Mouse (Mus musculus): ENCODE results near the gene Aak1.
"Not testable (repeated sequence)": the region's sequence is repeated elsewhere in the genome, so short reads cannot be mapped to it uniquely, and the experiment has no call there.

Gene Aak1

DNA sequence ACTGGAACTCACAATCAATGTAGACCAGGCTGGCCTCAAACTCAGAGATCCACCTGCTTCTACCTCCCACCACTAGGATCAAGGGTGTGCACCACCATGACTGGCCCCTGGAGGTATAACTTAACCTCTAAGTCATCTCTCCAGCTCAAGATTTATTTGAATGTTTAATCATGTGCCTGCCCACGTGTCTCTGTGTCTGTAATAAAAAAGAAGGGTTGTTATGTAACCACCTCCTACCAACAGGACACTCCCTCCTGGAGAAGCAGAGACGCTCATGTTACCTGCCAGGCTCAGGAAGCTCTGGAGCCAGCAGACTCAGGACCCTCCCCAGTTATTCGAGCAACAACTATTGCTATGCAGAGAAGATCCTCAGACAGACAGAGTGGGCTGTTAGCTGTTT is 7.4 kb upstream of the Aak1 start:
- DNase-seq (ENCODE audit: low spot score): no peak

GRCm38 (mm10) chr6:86843636-86844035 is 5.7 kb upstream of the Aak1 start:
- DNase-seq (ENCODE audit: low spot score): no peak

DNA sequence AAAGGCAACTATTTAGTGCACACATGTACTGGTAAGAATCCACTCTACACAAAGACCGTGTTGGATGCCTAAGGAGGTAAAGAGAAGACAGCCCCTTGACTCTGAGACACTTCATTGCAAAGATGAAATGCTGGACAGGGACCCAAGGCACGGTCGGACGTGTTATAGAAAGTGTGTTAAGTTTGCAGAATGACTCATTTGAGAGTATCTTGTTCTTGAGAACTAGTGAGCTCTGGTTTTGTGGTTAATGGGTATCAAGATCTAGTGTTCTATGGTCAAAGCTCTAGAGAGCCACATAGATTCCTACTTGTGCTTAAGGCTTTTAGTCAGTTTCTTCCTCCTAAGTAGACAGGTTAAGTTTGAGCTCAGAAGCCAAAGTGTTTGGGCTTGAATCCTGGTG is 2.9 kb upstream of the Aak1 start:
- no peak for DNase-seq (ENCODE audit: low spot score)

DNA sequence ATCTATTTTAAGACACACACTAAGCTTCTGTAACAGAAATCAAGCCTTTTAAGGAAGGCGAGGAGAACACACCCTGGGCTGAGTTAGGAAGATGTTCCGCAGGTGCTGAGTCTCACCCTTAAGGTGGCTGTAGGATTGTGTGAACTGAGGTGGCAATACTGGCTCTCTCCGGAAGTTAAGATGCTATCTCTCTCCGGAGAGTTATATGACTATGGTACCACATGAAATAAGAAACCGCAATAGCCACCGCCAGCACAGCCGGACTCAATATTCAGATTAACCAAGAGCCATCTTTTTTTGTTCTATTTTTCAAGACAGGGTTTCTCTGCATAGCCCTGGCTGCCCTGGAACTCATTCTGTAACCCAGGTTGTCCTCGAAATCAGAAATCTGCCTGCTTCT is 1.5 kb upstream of the Aak1 start:
- no peak for DNase-seq (ENCODE audit: low spot score)

GRCm38 (mm10) chr6:86848580-86848914 is 770 bp upstream of the Aak1 start:
- DNase-seq (ENCODE audit: low spot score): no peak

GRCm38 (mm10) chr6:86849692-86850445 is 552 bp downstream of the Aak1 start:
- peak; percentile 49 for DNase-seq (ENCODE audit: low spot score)

- no peak for DNase-seq (ENCODE audit: low spot score)
These were observed 1.3 kb downstream of the Aak1 start for GRCm38 (mm10) chr6:86850588-86850987.

DNA sequence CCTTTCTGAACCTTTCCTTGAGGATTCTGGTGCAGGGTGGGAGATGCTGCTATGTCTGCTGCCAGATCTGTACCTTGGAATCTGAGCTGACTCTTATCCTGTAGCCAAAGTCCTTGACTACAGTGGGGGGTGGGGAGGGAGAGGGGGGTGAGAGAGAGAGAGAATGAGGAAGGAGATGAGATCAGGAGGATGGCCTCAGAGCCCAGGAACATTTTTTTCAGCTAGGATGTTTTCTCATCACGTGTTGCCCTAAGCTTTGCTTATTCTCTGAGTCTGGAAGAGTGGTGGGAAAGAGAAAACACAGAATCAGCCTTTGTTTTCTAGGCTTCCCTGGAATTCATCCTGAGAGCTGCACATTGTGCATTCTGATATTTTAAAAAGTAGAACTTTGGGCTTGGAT is 2.2 kb downstream of the Aak1 start:
- DNase-seq (ENCODE audit: low spot score): peak; percentile 83

DNA sequence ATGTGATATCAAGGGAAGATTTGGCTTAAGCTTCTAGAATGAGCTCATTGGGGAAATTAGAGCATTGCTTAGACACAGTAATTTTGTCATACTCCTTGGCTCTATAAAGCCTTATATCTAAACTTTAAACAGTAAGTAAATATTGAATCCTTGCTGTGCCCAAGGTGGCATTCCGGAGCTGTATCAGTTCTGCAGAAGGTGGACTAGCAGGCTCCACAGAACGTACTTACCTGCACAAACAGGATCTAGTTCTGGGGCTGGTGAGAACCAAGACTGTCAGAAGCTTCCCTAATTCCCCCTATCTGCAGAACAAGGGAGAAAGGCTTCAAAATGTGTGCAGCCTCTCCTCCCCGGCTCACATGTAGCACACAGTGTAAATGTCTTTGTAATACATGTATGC is 4.6 kb downstream of the Aak1 start:
- DNase-seq (ENCODE audit: low spot score): no peak

DNA sequence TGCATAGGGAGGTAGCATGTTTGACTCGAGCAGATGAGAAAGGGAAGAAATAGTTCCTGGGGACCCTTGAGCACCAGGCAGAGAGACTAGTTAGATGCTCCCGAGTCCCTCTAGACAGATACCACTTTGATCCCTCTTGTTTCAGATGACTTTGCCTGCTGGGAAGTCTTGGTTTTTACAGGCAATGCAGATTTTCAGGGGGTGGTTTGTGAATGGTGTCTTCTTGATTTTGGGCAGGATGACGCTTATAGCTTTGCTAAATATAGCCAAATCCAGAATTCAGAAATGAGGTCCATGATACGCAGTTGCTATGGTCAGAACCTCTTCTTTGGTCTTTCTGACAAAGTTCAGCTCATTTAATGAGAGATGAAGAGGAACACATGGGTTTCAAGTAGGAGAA is 5.6 kb downstream of the Aak1 start:
- DNase-seq (ENCODE audit: low spot score): no peak

- no peak for DNase-seq (ENCODE audit: low spot score)
These were observed 9.3 kb downstream of the Aak1 start for GRCm38 (mm10) chr6:86858606-86859005.

DNA sequence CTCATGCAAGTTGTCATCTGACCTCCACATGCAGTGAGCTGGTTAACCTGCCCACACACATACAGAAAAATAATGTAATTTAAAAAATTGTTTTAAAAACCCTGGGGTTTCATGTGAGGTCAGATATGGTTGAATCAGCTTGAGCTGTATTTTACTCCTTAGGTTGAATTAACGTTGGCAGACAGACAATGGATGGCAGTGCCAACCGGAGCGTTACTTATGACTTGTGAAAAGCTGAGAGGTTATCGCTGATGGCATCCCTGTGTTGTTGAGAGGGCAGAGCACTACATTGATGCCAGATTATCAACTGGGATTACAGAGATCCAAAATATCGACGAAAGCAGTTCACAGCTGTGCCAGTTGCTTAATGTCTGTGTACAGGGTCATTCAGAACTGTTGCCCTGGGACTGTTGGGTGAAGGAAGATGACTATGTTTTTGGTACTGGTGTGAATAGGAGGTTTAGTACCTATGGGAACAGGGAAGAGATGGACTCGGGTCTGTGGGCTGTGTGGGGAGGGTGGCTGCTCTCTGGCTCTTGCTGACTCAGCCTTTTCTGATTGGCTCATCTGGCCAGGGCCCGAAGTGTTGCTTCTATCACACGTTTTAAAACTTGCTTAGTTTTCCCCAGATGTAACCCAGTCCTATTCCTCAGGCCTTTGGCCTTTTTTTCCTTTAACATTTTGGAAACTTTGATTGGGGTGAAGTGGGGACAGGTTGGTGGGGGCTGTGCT is 11.6 kb downstream of the Aak1 start:
- no peak for DNase-seq (ENCODE audit: low spot score)

GRCm38 (mm10) chr6:86864358-86864757 is 15.0 kb downstream of the Aak1 start:
- no peak for DNase-seq (ENCODE audit: low spot score)

DNA sequence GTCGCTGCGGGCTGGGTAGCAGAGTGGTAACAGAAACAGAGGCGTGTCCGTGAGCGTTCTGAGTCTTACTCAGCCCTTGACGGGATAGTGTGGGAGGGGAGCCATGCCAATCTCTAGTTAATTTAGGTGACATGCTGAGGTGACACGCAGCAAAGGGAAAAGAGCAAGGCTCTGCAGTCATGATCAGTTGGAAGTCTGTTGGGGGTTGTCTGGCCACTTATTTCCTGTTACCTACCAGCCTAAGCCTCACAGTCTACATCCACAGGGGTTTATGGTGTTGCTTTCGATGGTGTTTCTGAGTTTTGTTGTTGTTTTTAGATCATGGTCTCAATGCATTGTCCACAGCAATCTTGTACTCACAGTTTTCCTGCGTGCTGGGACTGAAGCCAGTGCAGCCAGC is 21.0 kb downstream of the Aak1 start:
- no peak for DNase-seq (ENCODE audit: low spot score)

- no peak for DNase-seq (ENCODE audit: low spot score)
These were observed 22.5 kb downstream of the Aak1 start for GRCm38 (mm10) chr6:86871783-86872182.

GRCm38 (mm10) chr6:86874711-86875375 is 25.5 kb downstream of the Aak1 start:
- no peak for DNase-seq (ENCODE audit: low spot score)

DNA sequence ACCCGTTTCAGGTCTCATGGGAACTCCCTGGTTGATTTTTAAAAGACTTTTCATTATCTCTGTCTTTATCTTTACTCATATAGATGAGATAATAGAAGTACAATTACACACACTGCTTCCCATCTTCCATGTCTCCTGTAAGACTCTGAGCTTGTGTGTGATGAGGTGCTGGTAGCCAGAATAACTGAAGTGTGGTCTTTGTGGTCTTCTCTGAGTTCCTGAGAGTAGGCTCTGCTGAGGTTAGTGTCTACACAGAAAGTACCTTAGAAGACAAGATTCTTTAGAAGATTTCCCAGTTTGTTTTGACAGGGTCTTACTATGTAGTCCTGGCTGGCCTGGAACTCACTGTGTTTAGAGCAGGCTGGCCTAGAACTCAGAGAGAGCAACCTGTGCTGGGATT is 27.1 kb downstream of the Aak1 start:
- no peak for DNase-seq (ENCODE audit: low spot score)

- DNase-seq (ENCODE audit: low spot score): not testable (repeated sequence)
These were observed 29.3 kb downstream of the Aak1 start for GRCm38 (mm10) chr6:86878656-86879055.

DNA sequence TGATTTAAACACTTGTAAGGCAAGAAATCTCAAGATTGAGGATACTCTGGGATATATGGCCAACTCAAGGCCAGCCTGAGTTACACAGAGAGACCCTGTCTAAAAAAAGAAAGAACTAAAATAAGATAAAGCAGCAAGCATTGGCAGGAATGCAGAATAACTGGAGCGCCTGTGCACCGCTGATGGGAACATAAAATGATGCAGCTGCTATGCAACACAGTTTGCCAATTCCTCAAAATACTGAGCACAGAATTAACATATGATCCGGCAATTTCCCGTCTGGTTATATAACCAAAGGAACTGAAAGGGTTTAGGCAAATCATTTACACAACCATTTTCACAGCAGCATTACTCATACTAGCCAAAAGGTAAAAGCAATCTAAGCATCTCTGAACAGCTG is 30.0 kb downstream of the Aak1 start:
- DNase-seq (ENCODE audit: low spot score): no peak

- DNase-seq (ENCODE audit: low spot score): no peak
These were observed 34.9 kb downstream of the Aak1 start for GRCm38 (mm10) chr6:86884230-86884629.

DNA sequence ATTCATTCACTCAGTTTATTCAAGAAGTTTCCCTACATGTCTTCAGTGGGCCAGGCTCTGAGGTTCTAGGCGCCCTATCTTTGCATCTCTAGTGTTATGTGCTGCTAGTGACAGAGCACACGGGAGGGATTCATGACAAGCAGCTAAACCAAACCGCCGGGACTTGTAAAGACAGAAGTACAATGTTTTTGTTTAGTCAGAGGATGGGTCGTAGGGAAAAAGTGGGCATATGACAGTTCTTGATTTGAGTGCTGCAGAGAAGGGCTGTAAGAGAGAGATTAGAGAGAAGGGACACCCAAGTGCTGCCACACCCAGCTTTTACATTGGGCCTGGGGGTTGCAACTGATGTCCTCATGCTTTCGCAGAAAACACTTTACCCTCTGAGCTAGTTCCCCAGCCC is 35.4 kb downstream of the Aak1 start:
- DNase-seq (ENCODE audit: low spot score): no peak

DNA sequence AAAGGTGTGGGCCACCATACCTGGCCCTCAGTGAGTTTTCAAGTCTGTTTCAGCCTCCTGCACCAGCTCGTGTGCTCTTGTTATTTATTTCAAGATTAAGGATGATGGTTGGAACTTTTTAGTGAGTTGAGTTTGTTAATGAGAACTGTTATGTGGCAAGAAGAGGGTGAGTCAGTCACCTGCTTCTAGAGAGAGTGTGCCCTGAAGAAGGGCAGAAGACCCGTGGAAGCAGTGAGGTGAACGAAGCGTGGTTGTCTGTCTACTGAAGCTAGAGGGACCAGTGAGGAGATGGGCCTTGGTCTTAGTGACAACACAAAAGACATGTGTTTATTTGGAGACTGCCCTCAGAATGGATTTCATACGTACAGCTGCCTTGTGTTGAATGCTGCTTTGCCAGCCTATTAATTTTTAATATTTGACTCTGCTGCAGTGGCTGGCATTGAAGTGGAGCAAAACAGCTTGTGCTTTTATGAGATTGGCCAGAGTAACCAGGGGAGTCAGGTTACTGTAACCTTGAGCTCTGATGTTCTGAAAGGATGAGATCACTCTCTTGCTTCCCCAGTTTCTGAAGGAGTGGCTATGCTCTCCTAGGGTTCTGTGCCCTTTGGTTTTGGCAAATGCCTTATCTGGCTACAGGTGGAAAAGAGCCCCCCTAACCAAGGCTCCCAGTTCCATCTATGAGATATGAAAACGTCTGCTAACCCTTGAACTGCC is 36.7 kb downstream of the Aak1 start:
- no peak for DNase-seq (ENCODE audit: low spot score)

GRCm38 (mm10) chr6:86886803-86887202 is 37.5 kb downstream of the Aak1 start:
- DNase-seq (ENCODE audit: low spot score): no peak
